Mouse (Mus musculus): ENCODE data around the gene Rhbdf1.
"Not testable (repeated sequence)": the region's sequence is repeated elsewhere in the genome, so short reads cannot be mapped to it uniquely, and the experiment has no call there.

GRCm38 (mm10) chr11:32200992-32201391, 21.1 kb downstream of the Rhbdf1 start:
- peak; percentile 44 for TF ChIP-seq CTCF (IDR thresholded peaks at IDR 0.05; ENCODE audit: low read depth)
- not testable (repeated sequence) for TF ChIP-seq EP300 (optimal IDR thresholded peaks at IDR 0.05)
